Mouse (Mus musculus) urinary bladder, adult 2 months (tissue): ENCODE results near the gene Nthl1. TPM values are rescaled to one million over a fixed set of nuclear protein-coding genes. Genes with fewer than 3 reads are reported as not detected.

ENCODE experiments used
- DNase-seq: peaks from one replicate; pipeline ENCODE4 v3.0.0; 2022; ENCODE audit warnings: low spot score
- polyA plus RNA-seq: library from polyadenylated mRNA; depleted of rRNA; stranded (reverse); fragments of >200 nt; gene quantifications from 2 replicates; pipeline ENCODE4 v1.2.3, GENCODE M21; 2012

The Nthl1 gene
- polyA plus RNA-seq, 1 experiment, result 21.7 TPM

DNA sequence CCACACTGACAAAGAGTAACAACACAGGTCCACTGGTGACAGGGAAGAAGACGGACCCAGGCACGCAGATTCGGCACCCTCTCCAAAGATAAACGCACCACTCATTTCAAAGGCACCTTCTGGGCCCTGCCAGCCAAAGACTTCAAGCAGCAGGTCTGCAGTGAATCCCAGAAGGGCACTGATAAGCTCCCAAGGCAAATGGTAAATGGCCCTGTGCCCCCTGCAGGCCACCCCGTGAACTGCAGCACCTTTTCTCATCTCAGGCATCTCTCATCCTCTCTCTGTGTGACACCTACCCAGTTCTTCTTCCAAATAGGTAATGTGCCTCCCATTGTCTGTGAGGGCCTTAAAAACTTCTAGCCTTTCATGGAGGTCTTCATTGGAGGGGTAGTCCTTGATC, 3.8 kb upstream of the Nthl1 start:
- no peak for DNase-seq

DNA sequence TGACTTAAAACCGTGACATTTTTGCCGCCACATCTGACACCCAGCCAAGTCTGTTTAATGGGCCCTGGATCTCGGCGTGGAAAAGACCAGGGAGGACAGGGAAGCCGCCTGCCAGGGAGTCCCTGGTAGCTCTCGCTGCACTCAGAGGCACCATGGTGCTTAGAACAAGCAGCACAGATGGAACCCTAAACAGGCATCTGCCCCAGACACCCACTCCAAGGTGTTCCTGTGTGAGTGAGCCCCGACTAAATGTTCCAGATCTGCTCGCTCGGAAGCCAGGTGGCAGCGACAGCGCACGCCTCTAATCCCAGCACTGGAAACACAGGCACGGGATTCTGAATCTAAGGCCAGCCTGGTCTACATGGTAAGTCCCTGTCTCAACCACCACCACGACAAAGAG, 2.4 kb upstream of the Nthl1 start:
- no peak for DNase-seq

DNA sequence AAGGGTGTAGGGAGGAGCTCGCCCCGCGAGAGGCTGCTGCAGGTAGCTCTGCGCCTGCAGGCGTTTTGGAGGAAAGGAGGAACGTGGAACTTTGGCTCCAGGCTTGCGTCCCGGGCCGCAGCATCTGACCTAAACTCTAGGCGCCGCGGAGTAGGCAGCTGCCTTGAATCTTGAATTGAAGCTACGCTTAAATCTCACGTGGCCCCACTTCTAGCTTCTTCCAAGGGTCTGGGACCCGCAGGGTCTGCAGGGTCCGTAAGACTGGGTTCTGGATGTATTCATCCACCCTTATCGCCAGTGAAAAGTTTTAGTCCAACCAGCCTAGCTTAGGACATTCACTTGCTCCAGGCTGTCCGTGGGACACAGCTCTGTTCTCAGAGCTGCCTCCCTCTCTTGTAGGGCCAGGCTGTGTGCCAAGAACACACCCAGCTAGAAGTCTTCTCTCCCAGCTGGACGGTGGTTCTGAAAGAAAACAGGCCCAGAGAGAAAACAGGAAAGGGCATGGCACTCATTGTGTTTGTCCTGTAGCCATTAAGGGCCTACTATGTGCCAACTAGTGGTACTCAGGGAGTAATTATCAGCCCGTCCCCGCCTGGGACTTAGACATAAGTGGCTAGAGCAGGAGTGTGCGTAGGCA, 451 bp downstream of the Nthl1 start:
- no peak for DNase-seq

- DNase-seq, result no peak
These were observed 1.4 kb downstream of the Nthl1 start for GRCm38 (mm10) chr17:24633831-24634230.

- DNase-seq, result no peak
These were observed 2.5 kb downstream of the Nthl1 start for GRCm38 (mm10) chr17:24635024-24635423.

DNA sequence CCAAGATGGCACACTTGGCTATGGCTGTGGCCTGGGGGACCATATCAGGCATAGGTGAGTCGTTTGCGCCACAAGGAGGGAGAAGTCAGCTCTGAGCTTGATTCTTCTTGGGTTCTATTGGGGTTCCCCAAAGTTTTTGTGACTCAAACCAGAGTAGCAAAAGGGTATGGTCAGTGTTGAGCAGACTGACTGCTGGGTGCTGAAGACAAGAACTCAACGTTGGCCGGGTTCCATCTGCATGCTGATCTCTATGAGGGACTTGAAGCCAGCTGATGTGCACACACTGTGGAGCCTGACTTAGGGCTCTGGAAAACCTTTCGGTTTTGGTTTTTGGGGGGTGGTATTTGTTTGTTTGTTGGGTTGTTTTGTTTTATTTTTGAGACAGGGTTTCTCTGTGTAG, 3.2 kb downstream of the Nthl1 start:
- DNase-seq, result no peak

DNA sequence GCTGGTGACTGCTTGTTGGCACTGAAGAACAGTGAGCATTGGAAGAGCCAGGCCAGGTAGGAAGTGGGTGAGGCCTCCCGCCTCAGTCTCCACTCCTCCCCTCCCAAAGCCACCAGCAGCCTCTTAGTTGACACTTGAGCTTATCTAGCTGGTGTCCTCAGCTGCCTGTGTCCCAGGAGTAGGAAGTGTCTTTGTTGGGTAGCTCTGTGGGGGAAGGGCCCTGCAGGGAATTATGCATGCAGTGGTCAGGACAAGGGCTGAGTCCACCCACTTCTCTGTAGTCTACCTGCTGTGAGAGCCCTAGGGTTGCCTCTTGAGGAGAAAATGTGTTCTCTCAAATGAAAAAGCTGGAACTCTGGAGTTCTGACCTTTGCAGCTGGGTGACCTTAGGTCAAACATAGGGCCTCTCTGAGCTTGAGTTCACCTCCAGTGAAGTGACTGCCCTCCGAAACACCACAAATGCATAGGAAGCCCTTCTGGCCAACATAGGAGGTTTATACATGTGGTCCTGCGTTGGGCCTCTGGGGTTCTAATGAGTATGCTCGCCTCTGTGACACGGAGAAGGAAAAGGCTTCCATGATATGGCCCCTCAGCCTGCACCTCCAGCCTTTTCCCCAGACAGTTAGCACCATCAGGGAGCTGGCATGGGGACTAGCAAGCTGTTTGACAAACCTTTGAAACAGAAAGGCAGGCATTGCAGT, 4.5 kb downstream of the Nthl1 start:
- DNase-seq, result no peak

DNA sequence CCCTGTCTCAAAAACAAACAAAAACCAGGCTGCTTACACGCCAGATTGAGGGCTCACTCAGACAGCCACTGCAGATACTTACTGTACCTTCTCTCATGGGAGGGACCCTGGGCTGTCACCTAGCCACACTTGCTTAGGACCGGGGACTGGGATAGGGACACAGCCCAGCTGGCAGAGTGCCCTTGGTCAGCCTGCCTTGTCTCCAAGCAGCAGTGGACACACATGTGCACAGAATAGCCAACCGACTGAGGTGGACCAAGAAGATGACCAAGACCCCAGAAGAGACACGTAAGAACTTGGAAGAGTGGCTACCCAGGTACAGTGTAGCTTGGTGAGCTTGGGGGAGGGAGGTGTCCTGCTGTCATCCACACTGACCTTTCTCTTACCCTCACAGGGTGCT, 5.7 kb downstream of the Nthl1 start:
- DNase-seq, result no peak

GRCm38 (mm10) chr17:24638840-24639239, 6.4 kb downstream of the Nthl1 start:
- DNase-seq, result no peak

DNA sequence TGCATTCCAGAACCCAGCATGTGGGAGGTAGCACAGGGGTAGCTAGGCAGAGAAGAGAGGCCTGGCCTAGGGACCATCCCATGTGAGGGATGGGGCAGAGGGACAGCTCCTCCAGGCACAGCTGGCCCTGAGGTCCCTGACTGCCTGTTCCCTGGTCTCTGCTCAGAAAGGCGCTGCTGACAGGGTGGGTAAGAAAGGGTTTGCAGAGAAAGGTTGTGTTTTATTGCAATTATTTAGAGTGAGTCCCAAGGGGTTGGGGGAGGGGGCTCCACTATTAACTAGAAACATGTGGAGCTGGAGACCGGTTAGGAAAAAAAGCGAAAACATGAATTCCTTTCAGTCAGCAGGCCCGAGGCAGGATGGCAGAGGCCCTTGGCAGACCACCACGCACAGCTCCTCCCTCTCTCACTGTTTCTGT, 7.1 kb downstream of the Nthl1 start:
- DNase-seq, result no peak

DNA sequence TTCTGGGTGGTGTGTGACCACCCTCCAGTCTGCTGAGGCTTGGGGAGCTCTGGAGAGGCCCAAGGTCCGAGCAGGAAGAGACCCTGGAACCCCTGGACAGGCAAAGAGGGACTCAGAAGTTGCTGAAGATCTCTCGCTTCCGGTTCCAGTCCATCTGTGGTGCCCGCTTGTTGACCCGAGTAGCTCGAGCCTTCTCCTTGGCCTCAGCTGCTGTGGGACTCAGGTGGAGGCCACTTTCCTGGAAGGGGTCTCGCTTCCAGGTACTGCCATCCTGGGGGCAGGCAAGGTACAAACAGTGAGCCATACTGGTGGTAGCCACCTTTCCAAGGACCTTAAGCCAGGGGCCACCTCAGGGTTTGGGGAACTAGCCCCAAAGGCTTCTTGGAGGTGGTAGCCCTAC, 7.6 kb downstream of the Nthl1 start:
- no peak for DNase-seq

GRCm38 (mm10) chr17:24640581-24640980, 8.1 kb downstream of the Nthl1 start:
- DNase-seq, result no peak

- no peak for DNase-seq
These were observed 9.5 kb downstream of the Nthl1 start for GRCm38 (mm10) chr17:24641944-24642343.

GRCm38 (mm10) chr17:24642791-24643343, 10.4 kb downstream of the Nthl1 start:
- DNase-seq, result no peak

DNA sequence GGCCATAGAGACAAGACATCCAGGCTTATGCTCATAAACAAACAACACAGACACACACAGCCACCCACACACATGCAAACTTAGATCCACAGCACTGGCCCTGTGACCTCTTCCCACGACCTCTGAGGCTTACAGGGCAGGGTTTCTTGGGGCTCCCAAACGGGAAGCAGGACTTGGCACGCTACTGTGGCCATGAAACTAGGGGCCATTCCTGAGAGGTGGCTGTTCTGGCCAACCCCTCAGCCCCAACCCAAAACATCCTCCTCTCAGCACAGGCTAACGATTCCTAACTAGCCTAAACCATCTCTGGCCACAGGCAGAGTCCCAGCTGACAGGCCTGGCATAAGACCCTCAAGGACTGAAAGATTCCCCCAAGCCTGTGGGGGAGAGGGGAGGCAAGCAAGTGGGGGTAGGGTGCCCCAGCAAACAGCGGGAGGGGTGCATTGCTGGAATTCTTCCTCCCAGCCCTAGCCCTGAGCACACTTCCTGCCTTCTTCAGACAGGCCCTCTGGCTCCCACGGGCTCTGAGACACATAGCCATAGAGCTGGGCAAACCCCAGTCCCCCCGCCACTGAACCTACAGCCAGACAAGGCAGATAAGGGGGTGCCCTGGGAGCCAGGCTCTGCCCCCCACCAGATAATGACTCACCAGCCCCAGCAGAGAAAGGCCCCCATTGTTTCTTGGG, 11.7 kb downstream of the Nthl1 start:
- no peak for DNase-seq

DNA sequence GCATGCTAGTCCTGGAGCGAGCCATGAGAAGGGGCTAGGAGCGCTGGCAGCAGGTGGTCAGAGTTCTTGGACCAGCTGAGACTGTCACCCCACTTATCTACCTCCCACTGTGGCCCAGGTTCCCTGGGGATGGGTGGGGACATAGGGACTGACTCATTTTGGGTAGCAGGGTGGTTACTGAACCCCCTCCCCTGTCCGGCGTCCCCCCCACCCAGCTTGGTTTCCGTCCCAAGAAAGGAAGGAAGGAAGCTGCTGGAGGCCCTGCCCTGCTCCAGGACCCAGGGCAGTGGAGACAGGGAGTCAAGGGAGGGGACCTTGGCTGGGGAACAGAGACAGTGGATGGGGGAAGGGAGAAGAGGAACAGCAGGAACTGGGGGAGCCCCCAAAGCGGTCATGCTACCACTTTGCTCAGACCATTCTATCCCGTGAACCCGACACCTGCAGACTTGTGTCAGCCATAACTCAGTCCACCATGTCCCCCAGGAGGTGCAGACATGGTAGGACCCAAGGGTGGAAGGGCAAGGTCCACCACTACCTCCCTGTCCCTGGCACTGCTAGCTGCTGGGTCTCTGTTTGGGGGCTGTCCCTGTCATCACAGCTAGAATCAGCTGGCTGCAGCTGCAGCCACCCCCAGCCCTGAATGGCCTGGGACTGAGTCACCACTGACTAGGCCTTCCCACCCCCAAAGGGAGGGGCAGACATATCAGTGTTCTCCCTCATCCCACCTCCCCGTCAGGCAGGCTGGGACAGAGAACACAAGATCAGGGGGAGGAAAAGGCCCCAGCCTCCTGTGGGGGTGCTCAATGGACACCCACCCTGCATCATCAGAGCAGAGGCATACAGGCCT, 12.6 kb downstream of the Nthl1 start:
- DNase-seq, result no peak

DNA sequence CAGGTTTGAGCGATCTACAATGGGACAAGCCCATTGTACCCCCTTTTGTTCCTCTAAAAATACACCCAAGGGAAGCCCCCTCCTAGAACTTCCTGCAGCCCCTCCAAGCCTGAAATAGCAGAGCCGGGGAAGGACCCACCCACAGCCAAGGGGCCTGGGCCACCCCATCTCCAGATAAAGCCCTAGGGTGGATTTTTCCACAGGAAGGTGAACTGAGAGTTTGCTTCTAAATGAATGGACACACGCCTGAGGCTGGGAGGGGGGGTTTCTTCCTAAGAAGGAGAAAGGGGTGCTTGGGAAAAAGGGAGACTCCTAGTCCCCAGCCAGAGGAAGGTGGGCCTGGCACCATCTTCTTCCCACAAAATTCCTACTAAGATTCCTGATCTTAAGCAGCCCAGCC, 13.4 kb downstream of the Nthl1 start:
- DNase-seq, result no peak

DNA sequence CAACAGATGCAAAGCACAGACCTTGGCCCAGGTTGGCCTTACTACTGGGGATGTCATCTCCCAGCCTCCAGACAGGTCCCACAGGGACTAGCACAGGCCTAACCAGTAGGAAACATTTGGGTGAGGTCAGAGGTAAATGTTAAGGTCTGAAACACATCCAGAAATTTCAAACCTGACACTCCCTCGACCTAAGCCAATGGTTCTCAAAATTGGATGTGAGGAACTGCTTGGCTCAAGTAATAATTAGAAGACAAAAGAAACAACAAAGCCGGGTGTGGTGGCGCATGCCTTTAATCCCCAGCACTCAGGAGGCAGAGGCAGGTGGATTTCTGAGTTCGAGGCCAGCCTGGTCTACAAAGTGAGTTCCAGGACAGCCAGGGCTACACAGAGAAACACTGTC, 13.9 kb downstream of the Nthl1 start:
- DNase-seq, result no peak

- DNase-seq, result no peak
These were observed 15.0 kb downstream of the Nthl1 start for GRCm38 (mm10) chr17:24647493-24647892.

DNA sequence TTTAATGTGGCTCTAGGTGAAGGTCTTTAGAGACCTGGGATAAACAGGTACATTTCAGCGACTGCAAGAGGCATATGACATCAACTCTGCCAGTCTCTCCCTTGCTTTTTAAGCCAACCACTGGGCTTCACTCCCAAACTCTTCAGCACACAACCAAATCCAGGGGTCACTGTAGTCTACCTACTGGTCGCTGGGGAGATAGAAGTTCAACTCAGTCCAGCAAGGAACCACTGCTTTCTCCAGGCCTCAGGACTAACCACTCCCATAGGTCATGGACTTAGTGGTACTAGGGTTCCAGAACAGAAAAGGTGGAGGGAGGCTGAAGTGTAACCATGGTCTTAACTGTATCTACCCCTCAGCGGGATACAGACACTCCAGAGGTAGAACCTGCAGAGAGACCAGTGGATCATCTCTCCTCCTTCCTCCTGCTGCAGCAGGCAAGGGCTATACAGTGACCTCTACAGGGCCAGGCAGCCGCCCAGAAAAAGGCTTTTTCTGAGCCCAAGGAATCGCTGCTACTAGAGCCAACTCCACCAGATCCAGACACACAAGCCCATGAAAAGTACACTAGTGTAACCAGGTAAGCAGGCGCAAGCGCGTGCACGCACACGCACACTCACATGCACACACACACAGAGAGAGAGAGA, 16.4 kb downstream of the Nthl1 start:
- DNase-seq, result no peak

GRCm38 (mm10) chr17:24649581-24650069, 17.1 kb downstream of the Nthl1 start:
- DNase-seq, result no peak
